Mouse (Mus musculus): ENCODE data around the gene Jun.

Gene Jun

GRCm38 (mm10) chr4:95031158-95031557 lies 20.9 kb downstream of the Jun start:
- DNase-seq (ENCODE audit: low spot score in 2 of 2): no peak

GRCm38 (mm10) chr4:95025847-95026600 lies 26.0 kb downstream of the Jun start:
- DNase-seq (ENCODE audit: low spot score in 2 of 2): no peak

DNA sequence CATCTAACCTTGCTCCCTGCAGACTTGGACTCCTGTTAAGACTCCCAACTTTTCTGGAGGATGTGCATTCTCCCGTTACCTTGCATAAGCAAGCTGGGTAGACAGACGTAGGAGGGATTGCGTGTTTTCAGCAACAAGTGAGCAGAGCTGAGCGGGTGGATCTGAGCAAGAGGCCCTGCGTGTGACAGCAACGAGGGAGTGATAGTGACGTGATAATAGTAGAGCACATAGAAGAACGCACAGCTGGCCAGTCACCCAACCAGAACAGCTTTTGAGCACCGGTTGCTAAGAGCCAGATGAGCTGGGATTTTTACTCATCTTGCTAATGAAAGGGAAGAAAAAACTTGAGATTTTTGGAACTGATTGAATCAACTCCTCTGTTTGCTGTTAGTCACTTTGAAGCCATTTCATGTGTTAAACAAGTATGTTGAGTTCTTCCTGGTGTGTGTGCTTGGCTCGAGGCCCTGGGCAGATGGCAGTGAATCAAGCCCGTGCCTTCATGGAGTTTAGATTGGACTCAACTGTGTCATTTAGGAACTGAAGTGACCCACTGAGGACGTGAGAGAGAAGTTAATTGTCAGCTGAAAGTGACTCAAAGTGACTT lies 28.6 kb downstream of the Jun start:
- no peak for DNase-seq (ENCODE audit: low spot score in 2 of 2)

GRCm38 (mm10) chr4:95021649-95022637 lies 30.1 kb downstream of the Jun start:
- DNase-seq (ENCODE audit: low spot score in 2 of 2): no peak

DNA sequence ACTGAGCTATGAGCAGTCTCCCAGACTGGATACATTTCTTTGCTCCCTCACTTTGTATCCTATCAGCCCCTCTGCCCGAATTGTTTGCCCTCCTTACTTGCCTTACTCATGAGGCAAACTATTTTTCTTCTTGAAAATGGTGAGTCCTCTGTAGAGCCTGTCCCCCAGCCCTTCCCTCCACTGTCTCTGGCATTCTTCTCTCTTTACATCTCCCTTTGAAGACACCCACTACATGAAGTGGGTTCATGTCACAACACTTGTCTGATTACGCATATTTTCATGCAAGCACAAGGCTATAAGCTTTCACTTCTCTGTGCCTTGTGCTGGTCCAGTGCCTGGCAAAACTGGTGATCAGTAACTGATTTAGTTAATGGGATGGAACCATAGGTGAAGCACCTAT lies 31.8 kb downstream of the Jun start:
- no peak for DNase-seq (ENCODE audit: low spot score in 2 of 2)

DNA sequence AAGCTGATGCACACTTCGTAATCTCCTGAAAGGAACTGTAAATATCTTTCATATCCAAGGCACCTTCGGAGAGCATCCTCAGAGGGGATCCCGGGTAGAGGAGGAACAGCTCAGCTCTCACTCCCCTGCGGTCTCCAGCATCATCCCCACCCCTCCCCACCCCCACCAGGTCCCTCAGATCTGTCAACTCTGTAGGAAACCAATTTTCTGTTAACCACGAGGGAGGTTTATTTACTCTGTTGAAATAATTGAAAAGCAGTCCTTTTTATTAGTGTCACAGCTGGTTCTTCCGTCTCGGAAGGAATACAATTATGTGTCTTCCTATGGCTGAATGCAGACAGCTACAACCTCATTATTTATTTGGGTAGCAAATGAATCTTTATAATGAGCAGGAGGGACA lies 33.8 kb downstream of the Jun start:
- no peak for DNase-seq (ENCODE audit: low spot score in 2 of 2)

GRCm38 (mm10) chr4:95012706-95013105 lies 39.3 kb downstream of the Jun start:
- no peak for DNase-seq (ENCODE audit: low spot score in 2 of 2)

GRCm38 (mm10) chr4:95012256-95012655 lies 39.8 kb downstream of the Jun start:
- DNase-seq (ENCODE audit: low spot score in 2 of 2): no peak

DNA sequence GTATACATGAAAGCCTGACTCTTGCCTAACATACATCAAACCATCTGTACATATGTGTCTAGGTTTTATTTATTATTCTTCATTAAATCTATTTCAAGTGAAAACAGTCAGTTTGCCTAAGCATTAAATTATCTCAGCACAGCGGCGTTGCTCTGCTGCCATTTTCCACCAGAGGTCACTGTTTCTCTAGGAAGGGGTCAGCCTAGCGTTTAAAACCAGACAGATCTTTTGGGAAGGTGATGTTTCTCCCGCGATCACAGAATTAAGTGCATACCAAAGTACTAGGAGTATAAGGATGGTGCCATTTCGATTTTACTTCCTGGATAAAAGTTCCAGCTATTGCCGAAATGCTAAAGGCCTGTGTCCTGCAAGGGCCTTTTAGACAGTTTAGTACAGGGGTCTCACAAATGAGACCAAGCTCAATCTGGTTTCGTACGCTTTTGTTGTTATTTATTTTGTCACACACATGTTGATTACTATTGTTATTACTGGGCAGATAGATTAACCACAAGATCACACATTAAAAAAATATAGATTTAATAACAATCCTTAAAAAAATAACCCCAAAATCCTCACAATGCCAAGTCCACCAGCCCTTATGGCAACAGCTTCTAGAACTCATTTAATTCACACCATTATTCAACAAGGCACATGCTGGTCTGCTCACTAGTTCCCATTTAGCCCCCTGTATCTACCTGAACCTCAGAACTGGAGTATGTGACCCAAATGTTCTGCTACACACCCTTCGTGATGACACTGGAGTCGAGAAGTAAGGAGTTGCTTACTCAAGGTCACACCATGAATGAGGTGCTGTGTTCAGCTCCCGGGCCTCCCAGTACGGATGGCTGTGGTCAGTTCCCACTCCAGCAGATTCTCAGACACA lies 43.6 kb downstream of the Jun start:
- DNase-seq (ENCODE audit: low spot score in 2 of 2): peak; percentile 47 to 76

DNA sequence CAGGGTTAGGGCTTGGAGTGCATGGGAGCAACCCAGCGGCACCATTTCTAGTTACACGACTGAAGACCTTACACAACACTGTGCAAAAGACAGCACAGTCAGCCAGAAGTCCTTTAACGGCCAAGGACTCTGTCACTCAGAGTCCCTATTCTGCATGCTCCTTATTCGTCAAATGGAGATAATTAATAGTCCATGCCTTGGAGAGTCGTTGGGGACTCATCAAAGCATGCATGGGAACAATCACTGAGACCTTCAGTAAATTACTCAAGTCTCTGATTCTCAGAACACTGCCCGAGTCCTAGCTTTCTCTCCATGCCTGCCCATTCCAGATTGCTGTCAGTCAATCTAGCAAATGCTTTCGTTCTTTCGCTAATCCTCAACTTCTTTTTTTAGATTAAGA lies 44.3 kb downstream of the Jun start:
- DNase-seq (ENCODE audit: low spot score in 2 of 2): no peak

GRCm38 (mm10) chr4:95005251-95005830 lies 46.7 kb downstream of the Jun start:
- no peak for DNase-seq (ENCODE audit: low spot score in 2 of 2)

GRCm38 (mm10) chr4:95001043-95001775 lies 50.8 kb downstream of the Jun start:
- DNase-seq (ENCODE audit: low spot score in 2 of 2): no peak

DNA sequence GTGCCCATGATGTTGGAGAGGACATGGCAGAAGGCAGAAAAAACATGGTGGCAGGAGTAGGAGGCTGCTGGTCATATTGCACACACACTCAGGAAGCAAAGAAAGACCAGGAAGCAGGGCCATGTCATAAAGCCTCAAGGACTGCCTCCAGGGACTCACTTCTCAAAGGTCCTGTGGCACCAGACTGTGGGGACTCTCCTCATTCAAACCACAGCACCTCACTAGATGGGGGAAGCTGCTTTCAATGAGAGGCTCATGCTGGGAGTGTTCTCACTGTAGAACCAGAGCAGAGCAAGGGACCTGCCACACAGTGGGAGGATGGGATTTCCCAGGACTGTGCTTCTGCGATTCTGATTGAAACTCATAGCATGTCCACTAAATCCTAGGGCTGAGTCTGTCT lies 51.9 kb downstream of the Jun start:
- DNase-seq (ENCODE audit: low spot score in 2 of 2): no peak

DNA sequence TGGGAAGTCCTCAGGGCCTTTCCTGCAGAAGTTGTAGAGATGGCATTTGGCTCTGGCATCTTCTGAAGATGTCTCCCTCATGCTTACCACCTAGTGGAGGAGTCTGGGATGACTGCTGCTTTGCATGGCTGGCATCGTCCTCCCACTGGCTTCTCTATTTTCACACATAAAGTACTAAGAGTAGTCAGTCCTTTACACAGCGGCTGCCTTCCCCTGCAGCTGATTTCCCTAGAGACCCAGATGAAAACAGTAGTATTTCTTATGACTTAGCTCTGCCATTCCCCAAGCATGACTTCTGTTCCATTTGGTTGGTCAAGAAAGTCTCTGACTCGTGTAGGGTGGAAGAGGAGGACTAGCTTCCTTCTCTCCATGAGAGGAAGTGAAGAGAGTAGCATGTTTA lies 52.8 kb downstream of the Jun start:
- DNase-seq (ENCODE audit: low spot score in 2 of 2): peak; percentile 56 to 75

All from spleen, postnatal 4 days (tissue).